Mouse (Mus musculus): ENCODE data around the gene Cdhr3. TPM values are rescaled to one million over a fixed set of nuclear protein-coding genes. Genes with fewer than 3 reads are reported as not detected.

Gene Cdhr3
- total and polyA plus RNA-seq, 3 experiments = 0.34 to 1.8 (median 0.39) TPM

DNA sequence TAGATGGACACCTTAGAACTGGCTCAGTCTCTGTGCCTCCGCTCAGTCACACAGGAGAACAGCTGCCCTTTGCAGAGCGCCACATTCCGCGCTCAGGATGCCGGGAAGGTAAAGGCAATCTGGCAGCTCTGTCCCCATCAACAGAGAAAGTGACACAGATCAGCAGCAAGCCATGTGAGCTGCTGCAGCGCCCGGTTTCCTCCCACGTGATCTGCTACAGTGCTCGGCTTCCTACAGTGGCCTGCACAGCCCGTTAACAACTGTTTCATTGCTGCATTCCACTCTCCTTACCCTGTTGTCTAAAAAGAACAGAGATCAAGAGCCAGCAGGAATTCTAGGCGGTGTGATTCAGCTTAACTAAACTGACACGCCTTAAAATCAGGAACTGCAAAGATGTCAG lies 102.9 kb downstream of the Cdhr3 start:
- H3K4me3 ChIP-seq = no peak overlapping the region
- no peaks in the 10 kb centered on the region for H3K27me3 ChIP-seq (ENCODE audit: control insufficient read depth, insufficient read depth, low read length)
- H3K9ac ChIP-seq (ENCODE audit: low read depth, low read length) = no peak overlapping the region
- 34% methylated on average over 12 of the region's 12 CpGs for WGBS
- intact Hi-C loops (cut with DNase I) = no loop called here
- H3K79me2 ChIP-seq (replicated peaks; ENCODE audit: control insufficient read depth, insufficient read depth, low read length) = no peaks in the 10 kb centered on the region
- H3K27ac ChIP-seq = no peak overlapping the region
- peak; percentile 29 to 39 for DNase-seq
- peaks cover 2% of the 10 kb centered on the region; the same call in 1 of the 2 replicates for H3K4me1 ChIP-seq (ENCODE audit: control insufficient read depth, insufficient read depth, low read length)
- no peaks in the 10 kb centered on the region for H3K36me3 ChIP-seq (ENCODE audit: control insufficient read depth, insufficient read depth, low read length)
- TF ChIP-seq POLR2A (IDR thresholded peaks at IDR 0.05; ENCODE audit: insufficient read depth, low read depth, low read length) = no peak
- no peak for TF ChIP-seq CTCF (IDR thresholded peaks at IDR 0.05)

GRCm38 (mm10) chr12:32986284-32986683 lies 106.4 kb downstream of the Cdhr3 start:
- 55% methylated on average over 1 of the region's 1 CpGs for WGBS
- H3K27me3 ChIP-seq (ENCODE audit: control insufficient read depth, insufficient read depth, low read length) = no peaks in the 10 kb centered on the region
- H3K27ac ChIP-seq = no peak overlapping the region
- H3K4me3 ChIP-seq = no peak overlapping the region
- no peaks in the 10 kb centered on the region for H3K79me2 ChIP-seq (replicated peaks; ENCODE audit: control insufficient read depth, insufficient read depth, low read length)
- no peak overlapping the region for H3K9ac ChIP-seq (ENCODE audit: low read depth, low read length)
- H3K4me1 ChIP-seq (ENCODE audit: control insufficient read depth, insufficient read depth, low read length) = no peaks in the 10 kb centered on the region
- no peaks in the 10 kb centered on the region for H3K36me3 ChIP-seq (ENCODE audit: control insufficient read depth, insufficient read depth, low read length)
- DNase-seq = no peak
- TF ChIP-seq EP300 (IDR thresholded peaks at IDR 0.05; ENCODE audit: insufficient read depth, low read depth, low read length) = no peak
- no peak for TF ChIP-seq CTCF (IDR thresholded peaks at IDR 0.05)
- TF ChIP-seq POLR2A (IDR thresholded peaks at IDR 0.05; ENCODE audit: insufficient read depth, low read depth, low read length) = no peak
- intact Hi-C loops (cut with DNase I) = no loop called here

Small RNA genes lying within 50 kb of the gene (microRNA-seq; reads per million reads assigned to microRNA genes)
- gene Gm22904 = 0 reads per million in 2 experiments

Other genes with a start within 250 kb of the Cdhr3 start
- gene Sypl, start 139.0 kb downstream of the Cdhr3 start, total RNA-seq (2021) = 10 to 100 TPM; 77.8 to 85.5 TPM
- gene Sypl, start 139.0 kb downstream of the Cdhr3 start, polyA plus RNA-seq (2012; rRNA removed) = 75.7 and 120 TPM in 2 replicates
- 10 to 100 TPM; 18.8 to 19.0 TPM for gene Atxn7l1, start 54.8 kb upstream of the Cdhr3 start, total RNA-seq (2021)
- gene Atxn7l1, start 54.8 kb upstream of the Cdhr3 start, polyA plus RNA-seq (2012; rRNA removed) = 21.6 and 23.6 TPM in 2 replicates